Mouse (Mus musculus): ENCODE data around the gene Hoxa1. TPM values are rescaled to one million over a fixed set of nuclear protein-coding genes. Genes with fewer than 3 reads are reported as not detected.

Hoxa1 gene
- polyA plus RNA-seq, 1 experiment from 2014 or later = 0.31 TPM

GRCm38 (mm10) chr6:52163366-52164031 lies 5.4 kb upstream of the Hoxa1 start:
- no peak overlapping the region for H3K9ac ChIP-seq
- H3K27ac ChIP-seq (replicated peaks) = no peak overlapping the region
- ATAC-seq (ENCODE audit: insufficient read depth) = no peak
- peak overlapping the region; percentile 20; the same call in 1 of the 2 replicates for H3K4me2 ChIP-seq
- peaks cover under 1% of the 10 kb centered on the region; the same call in 1 of the 2 replicates for H3K4me1 ChIP-seq (replicated peaks)
- 0 out of 2 replicates have a peak overlapping the region, but pooled peaks have one; percentile 6 for H3K4me3 ChIP-seq (replicated peaks)
- H3K27me3 ChIP-seq = peaks cover 98% of the 10 kb centered on the region
- 10% methylated on average over 17 of the region's 17 CpGs for WGBS (ENCODE audit: insufficient replicate concordance)
- H3K9me3 ChIP-seq (replicated peaks) = no peaks in the 10 kb centered on the region
- no peaks in the 10 kb centered on the region for H3K36me3 ChIP-seq (replicated peaks)

- Histone ChIP-seq H3K27ac (replicated peaks) (no peak overlapping the region), H3K9me3 (replicated peaks) (no peaks in the 10 kb centered on the region), H3K4me2 (peak overlapping the region; percentile 20; the same call in 1 of the 2 replicates), H3K27me3 (peaks cover 98% of the 10 kb centered on the region), H3K4me1 (replicated peaks) (peaks cover 3% of the 10 kb centered on the region; the same call in 1 of the 2 replicates), H3K4me3 (replicated peaks) (0 out of 2 replicates have a peak overlapping the region, but pooled peaks have one; percentile 6), H3K9ac (no peak overlapping the region), H3K36me3 (replicated peaks) (no peaks in the 10 kb centered on the region)
- 14% methylated on average over 14 of the region's 14 CpGs for WGBS (ENCODE audit: insufficient replicate concordance)
- ATAC-seq (ENCODE audit: insufficient read depth) = no peak
Observed at GRCm38 (mm10) chr6:52162611-52163365, 4.7 kb upstream of the Hoxa1 start.

- peaks cover 3% of the 10 kb centered on the region; the same call in 1 of the 2 replicates for H3K4me1 ChIP-seq (replicated peaks)
- no peaks in the 10 kb centered on the region for H3K36me3 ChIP-seq (replicated peaks)
- H3K9me3 ChIP-seq (replicated peaks) = no peaks in the 10 kb centered on the region
- no peak overlapping the region for H3K4me2 ChIP-seq
- WGBS (ENCODE audit: insufficient replicate concordance) = 37% methylated on average over 1 of the region's 1 CpGs
- no peak overlapping the region for H3K4me3 ChIP-seq (replicated peaks)
- H3K27ac ChIP-seq (replicated peaks) = no peak overlapping the region
- ATAC-seq (ENCODE audit: insufficient read depth) = no peak
- H3K27me3 ChIP-seq = peaks cover 98% of the 10 kb centered on the region
- H3K9ac ChIP-seq = no peak overlapping the region
Observed at GRCm38 (mm10) chr6:52162093-52162380, 3.9 kb upstream of the Hoxa1 start.

- Histone ChIP-seq H3K9me3 (replicated peaks) (no peaks in the 10 kb centered on the region), H3K4me2 (no peak overlapping the region), H3K4me1 (replicated peaks) (peaks cover 3% of the 10 kb centered on the region; the same call in 1 of the 2 replicates), H3K27me3 (peaks cover 98% of the 10 kb centered on the region), H3K36me3 (replicated peaks) (no peaks in the 10 kb centered on the region), H3K9ac (no peak overlapping the region), H3K4me3 (replicated peaks) (no peak overlapping the region), H3K27ac (replicated peaks) (no peak overlapping the region)
- ATAC-seq (ENCODE audit: insufficient read depth) = no peak
- 29% methylated on average over 8 of the region's 8 CpGs for WGBS (ENCODE audit: insufficient replicate concordance)
Observed at GRCm38 (mm10) chr6:52161336-52162092, 3.4 kb upstream of the Hoxa1 start.

- WGBS (ENCODE audit: insufficient replicate concordance) = 12% methylated on average over 30 of the region's 30 CpGs
- no peak overlapping the region for H3K4me3 ChIP-seq (replicated peaks)
- no peaks in the 10 kb centered on the region for H3K36me3 ChIP-seq (replicated peaks)
- no peak for ATAC-seq (ENCODE audit: insufficient read depth)
- peak overlapping the region; percentile 23 for H3K4me2 ChIP-seq
- peaks cover 98% of the 10 kb centered on the region for H3K27me3 ChIP-seq
- H3K9ac ChIP-seq = no peak overlapping the region
- H3K9me3 ChIP-seq (replicated peaks) = no peaks in the 10 kb centered on the region
- H3K27ac ChIP-seq (replicated peaks) = 0 out of 2 replicates have a peak overlapping the region, but pooled peaks have one; percentile 19
- peaks cover 3% of the 10 kb centered on the region; the same call in 1 of the 2 replicates for H3K4me1 ChIP-seq (replicated peaks)
Observed at GRCm38 (mm10) chr6:52160511-52161335, 2.6 kb upstream of the Hoxa1 start.

- Histone ChIP-seq H3K4me2 (peak overlapping the region; percentile 23; the same call in 1 of the 2 replicates), H3K4me1 (replicated peaks) (peaks cover 3% of the 10 kb centered on the region; the same call in 1 of the 2 replicates), H3K27me3 (peaks cover 98% of the 10 kb centered on the region), H3K9ac (no peak overlapping the region), H3K36me3 (replicated peaks) (no peaks in the 10 kb centered on the region), H3K27ac (replicated peaks) (no peak overlapping the region), H3K9me3 (replicated peaks) (no peaks in the 10 kb centered on the region), H3K4me3 (replicated peaks) (no peak overlapping the region)
- no peak for ATAC-seq (ENCODE audit: insufficient read depth)
- WGBS (ENCODE audit: insufficient replicate concordance) = 9% methylated on average over 9 of the region's 9 CpGs
Observed at GRCm38 (mm10) chr6:52159979-52160378, 1.9 kb upstream of the Hoxa1 start.

- 15% methylated on average over 12 of the region's 12 CpGs for whole genome bisulfite sequencing (ENCODE audit: insufficient replicate concordance)
Observed at GRCm38 (mm10) chr6:52159164-52159761, 1.1 kb upstream of the Hoxa1 start.

GRCm38 (mm10) chr6:52157466-52158275 lies 446 bp downstream of the Hoxa1 start:
- no peak overlapping the region for H3K9ac ChIP-seq
- no peaks in the 10 kb centered on the region for H3K9me3 ChIP-seq (replicated peaks)
- peak overlapping the region; percentile 74 for H3K4me2 ChIP-seq
- ATAC-seq (ENCODE audit: insufficient read depth) = no peak
- peak overlapping the region; percentile 56 for H3K4me3 ChIP-seq (replicated peaks)
- WGBS (ENCODE audit: insufficient replicate concordance) = 1% methylated on average over 32 of the region's 32 CpGs
- no peak overlapping the region for H3K27ac ChIP-seq (replicated peaks)
- peaks cover 98% of the 10 kb centered on the region for H3K27me3 ChIP-seq
- peaks cover 3% of the 10 kb centered on the region; the same call in 1 of the 2 replicates for H3K4me1 ChIP-seq (replicated peaks)
- H3K36me3 ChIP-seq (replicated peaks) = no peaks in the 10 kb centered on the region

More at GRCm38 (mm10) chr6:52159164-52159761, 1.1 kb upstream of the Hoxa1 start:
- Histone ChIP-seq H3K27ac (replicated peaks) (peak overlapping the region; percentile 41; the same call in 1 of the 2 replicates), H3K27me3 (peaks cover 98% of the 10 kb centered on the region), H3K9ac (no peak overlapping the region), H3K36me3 (replicated peaks) (no peaks in the 10 kb centered on the region), H3K4me2 (peak overlapping the region; percentile 74), H3K4me1 (replicated peaks) (peaks cover 3% of the 10 kb centered on the region; the same call in 1 of the 2 replicates), H3K9me3 (replicated peaks) (no peaks in the 10 kb centered on the region), H3K4me3 (replicated peaks) (peak overlapping the region; percentile 56)
- no peak for ATAC-seq (ENCODE audit: insufficient read depth)

- ATAC-seq (ENCODE audit: insufficient read depth) = no peak
- H3K27ac ChIP-seq (replicated peaks) = no peak overlapping the region
- WGBS (ENCODE audit: insufficient replicate concordance) = 4% methylated on average over 20 of the region's 20 CpGs
- no peak overlapping the region; the same call in 1 of the 2 replicates for H3K4me2 ChIP-seq
- H3K9me3 ChIP-seq (replicated peaks) = no peaks in the 10 kb centered on the region
- no peak overlapping the region for H3K4me3 ChIP-seq (replicated peaks)
- H3K4me1 ChIP-seq (replicated peaks) = peaks cover 3% of the 10 kb centered on the region; the same call in 1 of the 2 replicates
- H3K36me3 ChIP-seq (replicated peaks) = no peaks in the 10 kb centered on the region
- no peak overlapping the region for H3K9ac ChIP-seq
- H3K27me3 ChIP-seq = peaks cover 98% of the 10 kb centered on the region
Observed at GRCm38 (mm10) chr6:52156551-52157200, 1.4 kb downstream of the Hoxa1 start.

All from liver, embryonic 15.5 days (tissue).